Mouse (Mus musculus): ENCODE results near the gene Mfap1b.

Gene Mfap1b

DNA sequence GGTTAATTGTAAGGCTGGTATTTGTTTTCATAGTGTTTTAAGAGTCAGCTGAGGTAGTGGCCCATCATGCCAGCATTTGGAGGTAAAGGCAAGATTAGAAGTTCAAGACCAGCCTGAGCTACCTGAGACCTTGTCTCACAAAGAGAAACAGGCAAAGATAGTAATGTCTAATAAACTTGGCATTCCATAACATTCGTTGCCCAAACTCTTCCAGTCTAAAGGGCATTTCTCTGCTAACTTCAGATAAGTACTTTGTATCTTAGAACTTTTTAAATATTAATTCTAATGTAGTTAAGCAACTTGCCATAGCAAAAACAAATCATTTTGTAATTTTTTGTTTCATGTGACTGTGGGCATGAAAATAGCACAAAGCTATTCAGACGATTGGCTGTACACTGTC, 50.7 kb downstream of the Mfap1b start:
- DNase-seq = no peak

DNA sequence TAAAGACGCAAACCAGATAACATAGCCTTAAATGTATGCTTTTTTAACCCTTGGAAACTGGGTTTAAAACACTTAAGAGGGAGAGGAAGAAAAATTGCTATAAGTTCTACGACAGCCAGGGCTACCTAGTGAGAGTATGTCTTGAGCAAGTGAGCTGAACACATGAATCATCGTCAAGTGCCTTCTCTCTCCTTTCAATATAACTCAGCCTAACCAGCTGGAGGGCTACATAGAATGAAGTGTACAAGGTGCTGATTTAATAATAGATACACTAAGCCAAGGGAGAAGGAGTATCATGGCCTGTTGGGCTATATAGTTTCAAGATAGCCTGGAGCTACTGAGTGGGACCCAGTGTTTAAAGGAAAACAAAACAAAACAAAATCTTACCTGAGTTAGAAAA, 55.4 kb downstream of the Mfap1b start:
- DNase-seq = no peak

DNA sequence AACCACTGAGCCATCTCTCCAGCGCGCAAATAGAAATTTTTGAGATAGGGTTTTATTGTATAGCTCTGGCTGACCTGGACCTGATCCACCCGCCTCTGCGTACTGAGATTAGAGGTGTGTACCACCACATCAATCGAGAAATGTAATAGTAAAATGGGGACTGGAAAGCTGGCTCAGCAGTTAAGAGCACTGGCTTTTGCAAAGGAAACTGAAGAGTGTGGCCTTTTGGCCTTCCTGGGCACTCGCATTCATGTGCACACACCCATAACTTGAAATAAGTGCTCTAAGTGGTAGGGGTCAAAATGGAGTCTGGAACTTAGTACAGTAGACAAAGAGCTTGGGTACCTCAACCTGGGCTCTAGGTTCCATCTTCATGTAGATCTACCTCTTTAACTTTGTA, 57.5 kb downstream of the Mfap1b start:
- peak in 1 of 2 experiments; percentile 4 for DNase-seq

DNA sequence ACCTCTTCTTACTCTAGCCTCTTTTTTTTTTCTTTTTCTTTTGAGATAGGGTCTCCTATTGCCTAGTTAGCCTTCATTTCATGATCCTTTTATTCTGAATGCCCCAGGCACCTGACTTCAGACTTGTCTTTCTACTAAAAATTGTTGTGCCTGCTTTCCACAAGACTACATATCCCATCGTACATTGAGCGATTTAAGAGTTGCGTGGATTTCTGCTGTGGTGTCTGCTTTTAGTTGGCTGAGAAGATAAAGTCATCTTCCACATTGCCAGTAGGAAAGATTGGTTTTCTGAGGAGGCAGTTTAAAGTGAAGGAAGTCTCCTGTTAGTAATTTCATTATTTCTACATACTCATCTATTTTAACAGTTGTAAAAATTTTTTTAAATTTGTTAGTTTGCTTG, 58.3 kb downstream of the Mfap1b start:
- no peak for DNase-seq

DNA sequence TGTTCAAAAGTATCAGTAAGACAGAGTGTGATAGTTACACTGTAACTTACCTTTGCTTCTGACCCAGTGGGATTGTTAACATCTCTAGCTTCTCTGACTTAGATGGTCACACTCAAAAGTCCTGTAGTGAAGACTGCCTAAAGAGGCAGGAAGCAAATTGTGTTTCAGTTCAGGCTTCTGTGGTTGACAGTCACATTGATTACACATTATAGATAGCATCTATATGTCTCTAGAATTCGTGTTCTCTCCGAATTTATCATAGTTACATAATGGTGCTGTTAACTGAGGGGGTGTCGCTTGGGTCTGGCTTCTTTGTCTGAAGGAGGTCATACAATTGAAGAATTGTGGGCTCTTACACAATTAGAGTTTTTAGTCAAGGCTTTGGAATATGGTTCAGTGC, 58.8 kb downstream of the Mfap1b start:
- DNase-seq = no peak

DNA sequence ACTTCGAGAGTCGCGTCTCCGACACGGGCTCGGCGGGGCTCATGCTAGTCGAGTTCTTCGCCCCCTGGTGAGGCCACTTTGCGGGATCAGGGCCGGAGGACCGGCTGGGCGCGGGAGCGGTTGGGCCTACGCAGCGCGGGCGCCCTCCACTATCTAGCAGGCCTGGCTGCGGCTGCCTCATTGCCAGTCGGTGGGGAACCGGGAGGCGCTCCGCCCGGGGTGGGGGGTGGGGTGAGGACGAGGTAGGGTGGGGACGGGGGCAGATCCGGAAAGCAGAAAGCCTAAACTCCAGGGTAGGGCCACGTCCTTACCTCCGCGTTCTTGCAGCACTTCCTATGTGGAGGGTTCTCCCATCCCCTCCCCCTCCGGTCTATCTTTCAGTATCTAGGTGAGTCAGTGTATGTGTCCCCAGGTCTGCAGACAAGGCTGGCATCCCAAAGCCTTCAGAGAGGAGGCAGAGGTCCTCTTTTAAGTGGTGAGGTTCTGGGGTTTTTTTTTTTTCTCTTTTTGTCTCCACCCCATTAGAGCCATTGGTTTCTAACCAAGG, 59.7 kb downstream of the Mfap1b start:
- DNase-seq = no peak

DNA sequence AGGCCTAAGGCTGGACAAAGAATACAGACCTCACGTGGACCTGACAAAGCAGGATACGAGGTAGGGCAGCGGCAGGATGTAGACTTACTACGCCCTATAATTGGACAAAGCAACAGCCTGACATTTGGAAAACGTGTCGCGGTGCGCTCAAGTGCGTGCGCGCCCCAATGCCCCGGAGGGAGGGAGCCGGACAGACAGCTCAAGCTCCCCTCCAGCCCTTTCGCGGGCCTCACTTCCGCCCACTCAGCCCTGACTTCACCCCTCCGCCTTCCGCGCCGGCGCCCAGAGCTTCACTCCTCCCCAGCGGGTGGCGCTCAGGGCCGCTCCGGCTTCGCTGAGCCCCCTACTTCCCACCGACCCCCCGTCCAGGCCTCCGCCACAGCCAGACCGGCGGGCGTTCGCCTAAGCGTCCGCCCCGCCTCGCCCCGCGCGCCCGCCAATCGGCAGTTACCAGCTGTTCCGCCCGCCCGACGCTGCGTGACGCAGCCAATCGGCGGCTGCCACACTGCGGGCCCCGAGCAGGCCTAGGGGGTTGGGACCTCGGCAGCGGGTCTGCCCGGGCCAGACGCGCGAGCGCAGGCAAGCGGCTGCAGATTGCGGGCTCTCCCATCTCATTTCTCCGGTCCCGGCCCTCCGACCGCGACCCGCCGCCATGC, 60.4 kb downstream of the Mfap1b start, which contains the start of the genes Pdia3 and Catsper2:
Gene Pdia3 (plus strand): TSS at position 389 of the 656 bp plus-strand sequence.
Gene Catsper2 (minus strand): TSS at position 406 of the 656 bp plus-strand sequence.
- peak; percentile 92 to 96 for DNase-seq

DNA sequence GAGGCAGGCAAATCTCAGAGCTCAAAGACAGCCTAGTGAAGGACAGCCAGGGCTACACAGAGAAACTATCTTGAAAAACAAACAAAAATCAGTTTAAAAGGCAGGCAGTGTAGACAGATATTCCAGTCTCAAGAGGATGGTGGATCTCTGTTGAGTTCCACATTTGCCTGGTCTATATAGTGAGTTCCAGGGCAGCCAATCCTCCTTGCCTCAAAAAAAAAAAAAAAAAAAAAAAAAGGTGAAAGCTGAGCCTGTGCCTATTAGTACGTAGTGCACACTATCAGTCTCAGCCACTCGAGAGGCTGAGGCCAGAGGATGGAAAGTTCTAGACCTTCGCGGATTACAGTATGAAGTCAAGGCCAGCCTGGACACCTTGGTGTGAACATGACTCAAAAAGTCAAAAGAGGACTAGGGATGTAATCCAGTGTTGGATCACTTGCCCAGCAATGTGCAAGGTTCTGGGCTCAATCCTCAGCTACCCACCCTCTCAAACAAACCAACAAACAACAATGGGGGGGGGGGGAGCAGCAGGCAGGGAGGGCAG, 61.0 kb downstream of the Mfap1b start:
- DNase-seq = no peak

All from cerebellum, postnatal 36 days (tissue).